Mouse (Mus musculus): Measurements from ENCODE around the gene Stag3. TPM values are rescaled to one million over a fixed set of nuclear protein-coding genes. Genes with fewer than 3 reads are reported as not detected.

Stag3 gene
- polyA plus RNA-seq, 1 experiment from 2014 or later: 5.6 TPM

- no peak for ATAC-seq
- H3K27me3 ChIP-seq (replicated peaks; ENCODE audit: control insufficient read depth, insufficient read depth, low read length): 0 out of 2 replicates have a peak, but pooled peaks cover 2% of the 10 kb centered on the region
- peak overlapping the region; percentile 82 for H3K4me3 ChIP-seq (replicated peaks; ENCODE audit: low read length)
- no peak overlapping the region for H3K27ac ChIP-seq (ENCODE audit: low read length)
- H3K4me2 ChIP-seq (ENCODE audit: low read length): peak overlapping the region; percentile 93
- H3K9me3 ChIP-seq (ENCODE audit: control insufficient read depth, low read length): peaks cover 7% of the 10 kb centered on the region
- H3K36me3 ChIP-seq (ENCODE audit: control insufficient read depth, insufficient read depth): 0 out of 2 replicates have a peak, but pooled peaks cover 8% of the 10 kb centered on the region
- H3K4me1 ChIP-seq (replicated peaks; ENCODE audit: control insufficient read depth, insufficient read depth, low read length): peaks cover 41% of the 10 kb centered on the region
- 27% methylated on average over 26 of the region's 26 CpGs for WGBS
- H3K9ac ChIP-seq (replicated peaks; ENCODE audit: low read depth, low read length): peak overlapping the region; percentile 39; the same call in 1 of the 2 replicates
Measured at GRCm38 (mm10) chr5:138280425-138280768, 357 bp downstream of the Stag3 start.

- Histone ChIP-seq H3K27me3 (replicated peaks; ENCODE audit: control insufficient read depth, insufficient read depth, low read length) (0 out of 2 replicates have a peak, but pooled peaks cover 2% of the 10 kb centered on the region), H3K27ac (ENCODE audit: low read length) (no peak overlapping the region), H3K9ac (replicated peaks; ENCODE audit: low read depth, low read length) (no peak overlapping the region), H3K36me3 (ENCODE audit: control insufficient read depth, insufficient read depth) (0 out of 2 replicates have a peak, but pooled peaks cover 8% of the 10 kb centered on the region), H3K4me2 (ENCODE audit: low read length) (no peak overlapping the region), H3K4me1 (replicated peaks; ENCODE audit: control insufficient read depth, insufficient read depth, low read length) (peaks cover 37% of the 10 kb centered on the region), H3K4me3 (replicated peaks; ENCODE audit: low read length) (no peak overlapping the region; the same call in 1 of the 2 replicates), H3K9me3 (ENCODE audit: control insufficient read depth, low read length) (peaks cover 7% of the 10 kb centered on the region)
- WGBS: 92% methylated on average over 15 of the region's 15 CpGs
- no peak for ATAC-seq
Measured at GRCm38 (mm10) chr5:138280829-138281228, 789 bp downstream of the Stag3 start.

- Histone ChIP-seq H3K4me2 (ENCODE audit: low read length) (no peak overlapping the region), H3K27me3 (replicated peaks; ENCODE audit: control insufficient read depth, insufficient read depth, low read length) (0 out of 2 replicates have a peak, but pooled peaks cover 2% of the 10 kb centered on the region), H3K9me3 (ENCODE audit: control insufficient read depth, low read length) (peaks cover 7% of the 10 kb centered on the region), H3K4me3 (replicated peaks; ENCODE audit: low read length) (no peak overlapping the region), H3K9ac (replicated peaks; ENCODE audit: low read depth, low read length) (no peak overlapping the region), H3K36me3 (ENCODE audit: control insufficient read depth, insufficient read depth) (0 out of 2 replicates have a peak, but pooled peaks cover 7% of the 10 kb centered on the region), H3K27ac (ENCODE audit: low read length) (no peak overlapping the region), H3K4me1 (replicated peaks; ENCODE audit: control insufficient read depth, insufficient read depth, low read length) (peaks cover 27% of the 10 kb centered on the region)
- no peak for ATAC-seq
- WGBS: 79% methylated on average over 2 of the region's 2 CpGs
Measured at GRCm38 (mm10) chr5:138281798-138282197, 1.8 kb downstream of the Stag3 start.

GRCm38 (mm10) chr5:138283540-138283939, 3.5 kb downstream of the Stag3 start:
- WGBS: 55% methylated on average over 1 of the region's 1 CpGs
- H3K27ac ChIP-seq (ENCODE audit: low read length): no peak overlapping the region
- no peak overlapping the region for H3K4me2 ChIP-seq (ENCODE audit: low read length)
- no peak for ATAC-seq
- no peak overlapping the region for H3K9ac ChIP-seq (replicated peaks; ENCODE audit: low read depth, low read length)
- H3K4me3 ChIP-seq (replicated peaks; ENCODE audit: low read length): no peak overlapping the region
- H3K36me3 ChIP-seq (ENCODE audit: control insufficient read depth, insufficient read depth): no peaks in the 10 kb centered on the region
- H3K27me3 ChIP-seq (replicated peaks; ENCODE audit: control insufficient read depth, insufficient read depth, low read length): 0 out of 2 replicates have a peak, but pooled peaks cover 2% of the 10 kb centered on the region
- H3K9me3 ChIP-seq (ENCODE audit: control insufficient read depth, low read length): peaks cover 7% of the 10 kb centered on the region
- peaks cover 10% of the 10 kb centered on the region for H3K4me1 ChIP-seq (replicated peaks; ENCODE audit: control insufficient read depth, insufficient read depth, low read length)

- H3K4me1 ChIP-seq (replicated peaks; ENCODE audit: control insufficient read depth, insufficient read depth, low read length): no peaks in the 10 kb centered on the region
- WGBS: 74% methylated on average over 3 of the region's 3 CpGs
- H3K4me3 ChIP-seq (replicated peaks; ENCODE audit: low read length): no peak overlapping the region
- no peaks in the 10 kb centered on the region for H3K27me3 ChIP-seq (replicated peaks; ENCODE audit: control insufficient read depth, insufficient read depth, low read length)
- H3K9me3 ChIP-seq (ENCODE audit: control insufficient read depth, low read length): no peaks in the 10 kb centered on the region
- no peak for ATAC-seq
- H3K27ac ChIP-seq (ENCODE audit: low read length): no peak overlapping the region
- H3K36me3 ChIP-seq (ENCODE audit: control insufficient read depth, insufficient read depth): no peaks in the 10 kb centered on the region
- H3K4me2 ChIP-seq (ENCODE audit: low read length): no peak overlapping the region
- H3K9ac ChIP-seq (replicated peaks; ENCODE audit: low read depth, low read length): no peak overlapping the region
Measured at GRCm38 (mm10) chr5:138287861-138288260, 7.8 kb downstream of the Stag3 start.

GRCm38 (mm10) chr5:138291638-138292037, 11.6 kb downstream of the Stag3 start:
- Histone ChIP-seq H3K36me3 (ENCODE audit: control insufficient read depth, insufficient read depth) (no peaks in the 10 kb centered on the region), H3K9me3 (ENCODE audit: control insufficient read depth, low read length) (no peaks in the 10 kb centered on the region), H3K27ac (ENCODE audit: low read length) (no peak overlapping the region), H3K4me1 (replicated peaks; ENCODE audit: control insufficient read depth, insufficient read depth, low read length) (no peaks in the 10 kb centered on the region), H3K27me3 (replicated peaks; ENCODE audit: control insufficient read depth, insufficient read depth, low read length) (no peaks in the 10 kb centered on the region), H3K9ac (replicated peaks; ENCODE audit: low read depth, low read length) (no peak overlapping the region), H3K4me2 (ENCODE audit: low read length) (no peak overlapping the region), H3K4me3 (replicated peaks; ENCODE audit: low read length) (no peak overlapping the region)
- WGBS: 80% methylated on average over 1 of the region's 1 CpGs
- no peak for ATAC-seq

- no peak overlapping the region for H3K27ac ChIP-seq (ENCODE audit: low read length)
- no peak overlapping the region for H3K4me2 ChIP-seq (ENCODE audit: low read length)
- no peak for ATAC-seq
- H3K27me3 ChIP-seq (replicated peaks; ENCODE audit: control insufficient read depth, insufficient read depth, low read length): no peaks in the 10 kb centered on the region
- H3K9ac ChIP-seq (replicated peaks; ENCODE audit: low read depth, low read length): no peak overlapping the region
- H3K4me1 ChIP-seq (replicated peaks; ENCODE audit: control insufficient read depth, insufficient read depth, low read length): no peaks in the 10 kb centered on the region
- H3K4me3 ChIP-seq (replicated peaks; ENCODE audit: low read length): no peak overlapping the region
- no peaks in the 10 kb centered on the region for H3K36me3 ChIP-seq (ENCODE audit: control insufficient read depth, insufficient read depth)
- H3K9me3 ChIP-seq (ENCODE audit: control insufficient read depth, low read length): no peaks in the 10 kb centered on the region
Measured at GRCm38 (mm10) chr5:138294158-138294557, 14.1 kb downstream of the Stag3 start.

GRCm38 (mm10) chr5:138299613-138300012, 19.6 kb downstream of the Stag3 start:
- WGBS: 82% methylated on average over 2 of the region's 2 CpGs
- ATAC-seq: no peak
- no peaks in the 10 kb centered on the region for H3K36me3 ChIP-seq (ENCODE audit: control insufficient read depth, insufficient read depth)
- no peaks in the 10 kb centered on the region for H3K9me3 ChIP-seq (ENCODE audit: control insufficient read depth, low read length)
- H3K27me3 ChIP-seq (replicated peaks; ENCODE audit: control insufficient read depth, insufficient read depth, low read length): no peaks in the 10 kb centered on the region
- no peak overlapping the region for H3K9ac ChIP-seq (replicated peaks; ENCODE audit: low read depth, low read length)
- no peak overlapping the region for H3K4me3 ChIP-seq (replicated peaks; ENCODE audit: low read length)
- no peak overlapping the region for H3K4me2 ChIP-seq (ENCODE audit: low read length)
- H3K4me1 ChIP-seq (replicated peaks; ENCODE audit: control insufficient read depth, insufficient read depth, low read length): no peaks in the 10 kb centered on the region
- no peak overlapping the region for H3K27ac ChIP-seq (ENCODE audit: low read length)

- no peak overlapping the region for H3K9ac ChIP-seq (replicated peaks; ENCODE audit: low read depth, low read length)
- no peaks in the 10 kb centered on the region for H3K4me1 ChIP-seq (replicated peaks; ENCODE audit: control insufficient read depth, insufficient read depth, low read length)
- ATAC-seq: no peak
- no peaks in the 10 kb centered on the region for H3K27me3 ChIP-seq (replicated peaks; ENCODE audit: control insufficient read depth, insufficient read depth, low read length)
- no peaks in the 10 kb centered on the region for H3K36me3 ChIP-seq (ENCODE audit: control insufficient read depth, insufficient read depth)
- no peaks in the 10 kb centered on the region for H3K9me3 ChIP-seq (ENCODE audit: control insufficient read depth, low read length)
- no peak overlapping the region for H3K27ac ChIP-seq (ENCODE audit: low read length)
- no peak overlapping the region for H3K4me2 ChIP-seq (ENCODE audit: low read length)
- 93% methylated on average over 3 of the region's 3 CpGs for WGBS
- H3K4me3 ChIP-seq (replicated peaks; ENCODE audit: low read length): no peak overlapping the region
Measured at GRCm38 (mm10) chr5:138312795-138313194, 32.8 kb downstream of the Stag3 start.

- no peak within 1 kb of the TSS for H3K27ac ChIP-seq (ENCODE audit: low read length)
- ATAC-seq: no peak
- H3K4me1 ChIP-seq (replicated peaks; ENCODE audit: control insufficient read depth, insufficient read depth, low read length): no peaks in the 10 kb centered on the region
- no peaks in the 10 kb centered on the region for H3K36me3 ChIP-seq (ENCODE audit: control insufficient read depth, insufficient read depth)
- WGBS: 79% methylated on average over 2 of the region's 2 CpGs
- H3K4me3 ChIP-seq (replicated peaks; ENCODE audit: low read length): no peak within 1 kb of the TSS
- H3K4me2 ChIP-seq (ENCODE audit: low read length): no peak within 1 kb of the TSS
- no peak within 1 kb of the TSS for H3K9ac ChIP-seq (replicated peaks; ENCODE audit: low read depth, low read length)
- no peaks in the 10 kb centered on the region for H3K27me3 ChIP-seq (replicated peaks; ENCODE audit: control insufficient read depth, insufficient read depth, low read length)
- no peaks in the 10 kb centered on the region for H3K9me3 ChIP-seq (ENCODE audit: control insufficient read depth, low read length)
Measured at GRCm38 (mm10) chr5:138341661-138342060, 61.6 kb downstream of the Stag3 start, which contains the start of gene Pvrig. Pvrig (plus strand) TSS chr5:138341961.
